Mouse (Mus musculus) embryonic facial prominence, embryonic 15.5 days (tissue): Measurements from ENCODE around the gene Slc39a1. TPM values are rescaled to one million over a fixed set of nuclear protein-coding genes. Genes with fewer than 3 reads are reported as not detected.

Experiments
- ATAC-seq: fragments of 200-750 bp; cut with Nextera tagmentation; 2 replicates; pipeline ENCODE4 v1.8.0; 2017; ENCODE audit warnings: low read depth, moderate TSS enrichment; ENCODE audit not compliant: insufficient number of reproducible peaks, low FRiP score, low TSS enrichment
- H3K27ac ChIP-seq: fragments of 300-500 bp; sonication (generic); replicated peaks from 2 replicates; pipeline ENCODE4 v1.5.1; 2015; ENCODE audit warnings: mild to moderate bottlenecking, inconsistent platforms
- H3K27me3 ChIP-seq: fragments of 300-500 bp; sonication (generic); 2 replicates; pipeline ENCODE4 v1.6.1; 2015; ENCODE audit warnings: inconsistent platforms
- H3K36me3 ChIP-seq: fragments of 300-500 bp; sonication (generic); 2 replicates; pipeline ENCODE4 v1.6.1; 2015; ENCODE audit warnings: mild to moderate bottlenecking, inconsistent platforms
- H3K4me1 ChIP-seq: fragments of 300-500 bp; sonication (generic); 2 replicates; pipeline ENCODE4 v1.6.1; 2015; ENCODE audit warnings: inconsistent platforms
- H3K4me2 ChIP-seq: fragments of 300-500 bp; sonication (generic); replicated peaks from 2 replicates; pipeline ENCODE4 v1.6.1; 2015; ENCODE audit warnings: mild to moderate bottlenecking, inconsistent platforms
- H3K4me3 ChIP-seq: fragments of 300-500 bp; sonication (generic); replicated peaks from 2 replicates; pipeline ENCODE4 v1.5.1; 2015; ENCODE audit warnings: mild to moderate bottlenecking, inconsistent platforms
- H3K9ac ChIP-seq: fragments of 300-500 bp; sonication (generic); 2 replicates; pipeline ENCODE4 v1.6.1; 2015; ENCODE audit warnings: inconsistent platforms
- H3K9me3 ChIP-seq: fragments of 300-500 bp; sonication (generic); replicated peaks from 2 replicates; pipeline ENCODE4 v1.6.1; 2016; ENCODE audit warnings: inconsistent platforms
- WGBS: fragments of 180-500 bp; shearing (Covaris S2); methylation state at CpG from one replicate; pipeline ENCODE4 v1.1.7; 2015; 5-methylcytosine and 5-hydroxymethylcytosine counted together
- polyA plus RNA-seq: library from polyadenylated mRNA; unstranded; fragments of >200 nt; fragmentation: Nextera tagmentation; extraction: Ambion mirVana; gene quantifications from 2 replicates; pipeline ENCODE4 v1.2.1, GENCODE M21; 2015

Gene Slc39a1
- polyA plus RNA-seq: 107 and 115 TPM in 2 replicates

GRCm38 (mm10) chr3:90247960-90248745 lies at the start of gene Slc39a1:
Slc39a1 (plus strand) TSS chr3:90248172.
- peak within 1 kb of the TSS; percentile 93 for H3K27ac ChIP-seq
- H3K4me1 ChIP-seq: peaks cover 28% of the 10 kb centered on the region
- ATAC-seq: peak; percentile 94
- H3K4me2 ChIP-seq: peak within 1 kb of the TSS; percentile 84
- peak within 1 kb of the TSS; percentile 88 for H3K9ac ChIP-seq
- H3K9me3 ChIP-seq: no peaks in the 10 kb centered on the region
- peaks cover 19% of the 10 kb centered on the region for H3K36me3 ChIP-seq
- peak within 1 kb of the TSS; percentile 78 for H3K4me3 ChIP-seq
- under 1% methylated on average over 44 of the region's 44 CpGs for WGBS
- H3K27me3 ChIP-seq: no peaks in the 10 kb centered on the region

GRCm38 (mm10) chr3:90202884-90203283 lies 45.1 kb upstream of the Slc39a1 start:
- 71% methylated on average over 1 of the region's 1 CpGs for WGBS
- no peak overlapping the region for H3K27ac ChIP-seq
- ATAC-seq: no peak
- H3K9ac ChIP-seq: no peak overlapping the region
- peaks cover 5% of the 10 kb centered on the region for H3K36me3 ChIP-seq
- no peak overlapping the region for H3K4me3 ChIP-seq
- H3K27me3 ChIP-seq: no peaks in the 10 kb centered on the region
- H3K9me3 ChIP-seq: no peaks in the 10 kb centered on the region
- no peaks in the 10 kb centered on the region for H3K4me1 ChIP-seq
- no peak overlapping the region for H3K4me2 ChIP-seq

GRCm38 (mm10) chr3:90203619-90204018 lies 44.4 kb upstream of the Slc39a1 start:
- WGBS: 64% methylated on average over 5 of the region's 5 CpGs
- Histone ChIP-seq H3K9me3 (no peaks in the 10 kb centered on the region), H3K9ac (no peak overlapping the region), H3K36me3 (peaks cover 13% of the 10 kb centered on the region), H3K27me3 (no peaks in the 10 kb centered on the region), H3K27ac (no peak overlapping the region), H3K4me2 (no peak overlapping the region), H3K4me1 (no peaks in the 10 kb centered on the region), H3K4me3 (no peak overlapping the region)
- no peak for ATAC-seq

GRCm38 (mm10) chr3:90204582-90204981 lies 43.4 kb upstream of the Slc39a1 start:
- no peak for ATAC-seq
- Histone ChIP-seq H3K4me1 (peaks cover 5% of the 10 kb centered on the region; the same call in 1 of the 2 replicates), H3K4me3 (no peak overlapping the region), H3K9me3 (no peaks in the 10 kb centered on the region), H3K9ac (no peak overlapping the region), H3K36me3 (peaks cover 17% of the 10 kb centered on the region), H3K27ac (no peak overlapping the region), H3K27me3 (no peaks in the 10 kb centered on the region), H3K4me2 (no peak overlapping the region)
- WGBS: 94% methylated on average over 2 of the region's 2 CpGs

GRCm38 (mm10) chr3:90208662-90209061 lies 39.3 kb upstream of the Slc39a1 start:
- H3K4me3 ChIP-seq: no peak overlapping the region
- H3K36me3 ChIP-seq: peaks cover 41% of the 10 kb centered on the region
- no peaks in the 10 kb centered on the region for H3K27me3 ChIP-seq
- ATAC-seq: no peak
- WGBS: 54% methylated on average over 2 of the region's 2 CpGs
- no peak overlapping the region for H3K9ac ChIP-seq
- peaks cover 22% of the 10 kb centered on the region for H3K4me1 ChIP-seq
- no peaks in the 10 kb centered on the region for H3K9me3 ChIP-seq
- H3K4me2 ChIP-seq: no peak overlapping the region
- no peak overlapping the region for H3K27ac ChIP-seq

GRCm38 (mm10) chr3:90209908-90210566 lies 37.9 kb upstream of the Slc39a1 start:
- Histone ChIP-seq H3K4me1 (peaks cover 27% of the 10 kb centered on the region), H3K9ac (no peak overlapping the region), H3K4me2 (no peak overlapping the region), H3K36me3 (peaks cover 41% of the 10 kb centered on the region), H3K27me3 (no peaks in the 10 kb centered on the region), H3K4me3 (no peak overlapping the region), H3K9me3 (no peaks in the 10 kb centered on the region), H3K27ac (no peak overlapping the region)
- 86% methylated on average over 5 of the region's 5 CpGs for WGBS
- no peak for ATAC-seq

GRCm38 (mm10) chr3:90211475-90212398 lies 36.2 kb upstream of the Slc39a1 start:
- Histone ChIP-seq H3K9me3 (no peaks in the 10 kb centered on the region), H3K36me3 (peaks cover 41% of the 10 kb centered on the region), H3K27me3 (no peaks in the 10 kb centered on the region), H3K4me2 (peak overlapping the region; percentile 89), H3K4me3 (peak overlapping the region; percentile 91), H3K4me1 (peaks cover 27% of the 10 kb centered on the region), H3K27ac (no peak overlapping the region), H3K9ac (peak overlapping the region; percentile 12; the same call in 1 of the 2 replicates)
- 69% methylated on average over 13 of the region's 13 CpGs for WGBS
- ATAC-seq: no peak

GRCm38 (mm10) chr3:90212723-90213122 lies 35.2 kb upstream of the Slc39a1 start:
- no peaks in the 10 kb centered on the region for H3K27me3 ChIP-seq
- WGBS: 7% methylated on average over 5 of the region's 5 CpGs
- peaks cover 27% of the 10 kb centered on the region for H3K4me1 ChIP-seq
- H3K9ac ChIP-seq: peak overlapping the region; percentile 91
- H3K4me2 ChIP-seq: peak overlapping the region; percentile 89
- ATAC-seq: no peak
- H3K36me3 ChIP-seq: peaks cover 38% of the 10 kb centered on the region
- no peaks in the 10 kb centered on the region for H3K9me3 ChIP-seq
- no peak overlapping the region; the same call in 1 of the 2 replicates for H3K27ac ChIP-seq
- H3K4me3 ChIP-seq: peak overlapping the region; percentile 91

- Histone ChIP-seq H3K36me3 (peaks cover 31% of the 10 kb centered on the region), H3K9me3 (no peaks in the 10 kb centered on the region), H3K4me2 (peak within 1 kb of the TSS; percentile 89), H3K27me3 (no peaks in the 10 kb centered on the region), H3K4me3 (peak within 1 kb of the TSS; percentile 91), H3K27ac (peak within 1 kb of the TSS; percentile 92), H3K4me1 (peaks cover 27% of the 10 kb centered on the region), H3K9ac (peak within 1 kb of the TSS; percentile 91)
- 0% methylated on average over 42 of the region's 42 CpGs for WGBS
- peak; percentile 92 for ATAC-seq
These were observed 34.5 kb upstream of the Slc39a1 start, which contains the start of the genes Rps27 and Rab13 for GRCm38 (mm10) chr3:90213377-90213866. Rps27 (minus strand) TSS chr3:90213651. Rab13 (plus strand) TSS chr3:90213695.

- Histone ChIP-seq H3K4me1 (peaks cover 22% of the 10 kb centered on the region), H3K4me3 (peak overlapping the region; percentile 91), H3K27ac (peak overlapping the region; percentile 92), H3K27me3 (no peaks in the 10 kb centered on the region), H3K9ac (no peak overlapping the region), H3K36me3 (peaks cover 26% of the 10 kb centered on the region), H3K9me3 (no peaks in the 10 kb centered on the region), H3K4me2 (peak overlapping the region; percentile 56)
- WGBS: 13% methylated on average over 12 of the region's 12 CpGs
- ATAC-seq: no peak
These were observed 33.9 kb upstream of the Slc39a1 start for GRCm38 (mm10) chr3:90213956-90214684.
